Mouse (Mus musculus) cortical plate, adult 2 months (tissue): ENCODE data around the gene Cpb2.

Experiments
- CTCF ChIP-seq: fragments of 200-500 bp; IDR thresholded peaks from 2 replicates; pipeline ENCODE4 v1.5.1; 2011; ENCODE audit warnings: mild to moderate bottlenecking, control low read depth, low read length; ENCODE audit not compliant: insufficient read depth; ENCODE audit errors: extremely low read depth
- POLR2A ChIP-seq: fragments of 200-500 bp; IDR thresholded peaks from 2 replicates; pipeline ENCODE4 v1.6.1; 2011; ENCODE audit warnings: mild to moderate bottlenecking, low read length, control low read depth; ENCODE audit not compliant: insufficient read depth; ENCODE audit errors: extremely low read depth

GRCm38 (mm10) chr14:75250432-75250831, 8.3 kb downstream of the Cpb2 start:
- no peak for TF ChIP-seq CTCF
- no peak for TF ChIP-seq POLR2A
